Mouse (Mus musculus): ENCODE results near the gene Hlcs. TPM values are rescaled to one million over a fixed set of nuclear protein-coding genes. Genes with fewer than 3 reads are reported as not detected.
A peak's percentile ranks its signal among the peaks of the same experiment; 100 is the strongest.

The Hlcs gene
- polyA plus RNA-seq, 1 experiment from 2014 or later: 8.4 TPM

GRCm38 (mm10) chr16:94250640-94251349, 62.6 kb downstream of the Hlcs start:
- Histone ChIP-seq H3K4me1 (ENCODE audit: control insufficient read depth, insufficient read depth, low read length) (peaks cover 56% of the 10 kb centered on the region), H3K27me3 (ENCODE audit: control insufficient read depth, insufficient read depth, low read length) (no peaks in the 10 kb centered on the region), H3K36me3 (ENCODE audit: control insufficient read depth, insufficient read depth, low read length) (no peaks in the 10 kb centered on the region), H3K9ac (ENCODE audit: low read length) (no peak overlapping the region), H3K4me2 (ENCODE audit: low read depth, severe bottlenecking) (no peak overlapping the region; the same call in 1 of the 2 replicates), H3K4me3 (ENCODE audit: low read depth, low read length) (no peak overlapping the region), H3K9me3 (ENCODE audit: control insufficient read depth, low read length) (no peaks in the 10 kb centered on the region), H3K27ac (replicated peaks; ENCODE audit: low read depth, low read length) (no peak overlapping the region)
- no peak for ATAC-seq (ENCODE audit: insufficient number of reproducible peaks, low FRiP score, low TSS enrichment, low read depth)
- 87% methylated on average over 15 of the region's 15 CpGs for WGBS
- DNase-seq (ENCODE audit: low spot score): no peak

- Histone ChIP-seq H3K36me3 (ENCODE audit: control insufficient read depth, insufficient read depth, low read length) (no peaks in the 10 kb centered on the region), H3K27me3 (ENCODE audit: control insufficient read depth, insufficient read depth, low read length) (no peaks in the 10 kb centered on the region), H3K4me2 (ENCODE audit: low read depth, severe bottlenecking) (peak overlapping the region; percentile 8), H3K27ac (replicated peaks; ENCODE audit: low read depth, low read length) (no peak overlapping the region), H3K4me1 (ENCODE audit: control insufficient read depth, insufficient read depth, low read length) (peaks cover 58% of the 10 kb centered on the region), H3K9ac (ENCODE audit: low read length) (peak overlapping the region; percentile 7; the same call in 1 of the 2 replicates), H3K9me3 (ENCODE audit: control insufficient read depth, low read length) (no peaks in the 10 kb centered on the region), H3K4me3 (ENCODE audit: low read depth, low read length) (no peak overlapping the region)
- DNase-seq (ENCODE audit: low spot score) (peak; percentile 68), ATAC-seq (ENCODE audit: insufficient number of reproducible peaks, low FRiP score, low TSS enrichment, low read depth) (no peak)
- 17% methylated on average over 12 of the region's 12 CpGs for WGBS
Measured at GRCm38 (mm10) chr16:94250136-94250535, 63.2 kb downstream of the Hlcs start.

GRCm38 (mm10) chr16:94249666-94250065, 63.7 kb downstream of the Hlcs start:
- Histone ChIP-seq H3K4me2 (ENCODE audit: low read depth, severe bottlenecking) (no peak overlapping the region), H3K36me3 (ENCODE audit: control insufficient read depth, insufficient read depth, low read length) (no peaks in the 10 kb centered on the region), H3K27ac (replicated peaks; ENCODE audit: low read depth, low read length) (no peak overlapping the region), H3K9me3 (ENCODE audit: control insufficient read depth, low read length) (no peaks in the 10 kb centered on the region), H3K4me1 (ENCODE audit: control insufficient read depth, insufficient read depth, low read length) (peaks cover 53% of the 10 kb centered on the region), H3K9ac (ENCODE audit: low read length) (no peak overlapping the region), H3K27me3 (ENCODE audit: control insufficient read depth, insufficient read depth, low read length) (no peaks in the 10 kb centered on the region), H3K4me3 (ENCODE audit: low read depth, low read length) (no peak overlapping the region)
- WGBS: 87% methylated on average over 10 of the region's 10 CpGs
- DNase-seq (ENCODE audit: low spot score) (no peak), ATAC-seq (ENCODE audit: insufficient number of reproducible peaks, low FRiP score, low TSS enrichment, low read depth) (no peak)

- WGBS: 87% methylated on average over 15 of the region's 15 CpGs
- Histone ChIP-seq H3K27me3 (ENCODE audit: control insufficient read depth, insufficient read depth, low read length) (no peaks in the 10 kb centered on the region), H3K9me3 (ENCODE audit: control insufficient read depth, low read length) (no peaks in the 10 kb centered on the region), H3K4me3 (ENCODE audit: low read depth, low read length) (no peak overlapping the region), H3K36me3 (ENCODE audit: control insufficient read depth, insufficient read depth, low read length) (no peaks in the 10 kb centered on the region), H3K27ac (replicated peaks; ENCODE audit: low read depth, low read length) (no peak overlapping the region), H3K4me1 (ENCODE audit: control insufficient read depth, insufficient read depth, low read length) (peaks cover 54% of the 10 kb centered on the region), H3K9ac (ENCODE audit: low read length) (no peak overlapping the region), H3K4me2 (ENCODE audit: low read depth, severe bottlenecking) (no peak overlapping the region)
- ATAC-seq (ENCODE audit: insufficient number of reproducible peaks, low FRiP score, low TSS enrichment, low read depth): no peak
- DNase-seq (ENCODE audit: low spot score): no peak
Measured at GRCm38 (mm10) chr16:94248721-94249120, 64.7 kb downstream of the Hlcs start.

- no peak for ATAC-seq (ENCODE audit: insufficient number of reproducible peaks, low FRiP score, low TSS enrichment, low read depth)
- no peak overlapping the region for H3K9ac ChIP-seq (ENCODE audit: low read length)
- no peaks in the 10 kb centered on the region for H3K9me3 ChIP-seq (ENCODE audit: control insufficient read depth, low read length)
- H3K36me3 ChIP-seq (ENCODE audit: control insufficient read depth, insufficient read depth, low read length): no peaks in the 10 kb centered on the region
- no peaks in the 10 kb centered on the region for H3K27me3 ChIP-seq (ENCODE audit: control insufficient read depth, insufficient read depth, low read length)
- 90% methylated on average over 8 of the region's 8 CpGs for WGBS
- no peak overlapping the region for H3K4me2 ChIP-seq (ENCODE audit: low read depth, severe bottlenecking)
- DNase-seq (ENCODE audit: low spot score): no peak
- H3K27ac ChIP-seq (replicated peaks; ENCODE audit: low read depth, low read length): peak overlapping the region; percentile 61; the same call in 1 of the 2 replicates
- no peak overlapping the region for H3K4me3 ChIP-seq (ENCODE audit: low read depth, low read length)
- peaks cover 45% of the 10 kb centered on the region for H3K4me1 ChIP-seq (ENCODE audit: control insufficient read depth, insufficient read depth, low read length)
Measured at GRCm38 (mm10) chr16:94246976-94247375, 66.4 kb downstream of the Hlcs start.

GRCm38 (mm10) chr16:94246058-94246784, 67.2 kb downstream of the Hlcs start:
- H3K4me3 ChIP-seq (ENCODE audit: low read depth, low read length): no peak overlapping the region
- 34% methylated on average over 17 of the region's 17 CpGs for WGBS
- H3K36me3 ChIP-seq (ENCODE audit: control insufficient read depth, insufficient read depth, low read length): no peaks in the 10 kb centered on the region
- ATAC-seq (ENCODE audit: insufficient number of reproducible peaks, low FRiP score, low TSS enrichment, low read depth) (peak; percentile 81), DNase-seq (ENCODE audit: low spot score) (peak; percentile 74)
- H3K27ac ChIP-seq (replicated peaks; ENCODE audit: low read depth, low read length): peak overlapping the region; percentile 61; the same call in 1 of the 2 replicates
- H3K9me3 ChIP-seq (ENCODE audit: control insufficient read depth, low read length): no peaks in the 10 kb centered on the region
- H3K4me1 ChIP-seq (ENCODE audit: control insufficient read depth, insufficient read depth, low read length): peaks cover 40% of the 10 kb centered on the region
- H3K27me3 ChIP-seq (ENCODE audit: control insufficient read depth, insufficient read depth, low read length): no peaks in the 10 kb centered on the region
- H3K4me2 ChIP-seq (ENCODE audit: low read depth, severe bottlenecking): no peak overlapping the region; the same call in none of the 2 replicates
- H3K9ac ChIP-seq (ENCODE audit: low read length): no peak overlapping the region

- Histone ChIP-seq H3K4me2 (ENCODE audit: low read depth, severe bottlenecking) (no peak overlapping the region), H3K9me3 (ENCODE audit: control insufficient read depth, low read length) (no peaks in the 10 kb centered on the region), H3K27ac (replicated peaks; ENCODE audit: low read depth, low read length) (no peak overlapping the region), H3K9ac (ENCODE audit: low read length) (no peak overlapping the region), H3K4me1 (ENCODE audit: control insufficient read depth, insufficient read depth, low read length) (peaks cover 25% of the 10 kb centered on the region), H3K4me3 (ENCODE audit: low read depth, low read length) (no peak overlapping the region), H3K36me3 (ENCODE audit: control insufficient read depth, insufficient read depth, low read length) (no peaks in the 10 kb centered on the region), H3K27me3 (ENCODE audit: control insufficient read depth, insufficient read depth, low read length) (no peaks in the 10 kb centered on the region)
- ATAC-seq (ENCODE audit: insufficient number of reproducible peaks, low FRiP score, low TSS enrichment, low read depth) (no peak), DNase-seq (ENCODE audit: low spot score) (no peak)
- WGBS: 93% methylated on average over 10 of the region's 10 CpGs
Measured at GRCm38 (mm10) chr16:94241126-94241525, 72.2 kb downstream of the Hlcs start.

GRCm38 (mm10) chr16:94240190-94240589, 73.2 kb downstream of the Hlcs start:
- no peak for DNase-seq (ENCODE audit: low spot score)
- no peak overlapping the region for H3K4me2 ChIP-seq (ENCODE audit: low read depth, severe bottlenecking)
- H3K27me3 ChIP-seq (ENCODE audit: control insufficient read depth, insufficient read depth, low read length): no peaks in the 10 kb centered on the region
- no peaks in the 10 kb centered on the region for H3K36me3 ChIP-seq (ENCODE audit: control insufficient read depth, insufficient read depth, low read length)
- no peaks in the 10 kb centered on the region for H3K9me3 ChIP-seq (ENCODE audit: control insufficient read depth, low read length)
- peaks cover 17% of the 10 kb centered on the region for H3K4me1 ChIP-seq (ENCODE audit: control insufficient read depth, insufficient read depth, low read length)
- no peak overlapping the region for H3K27ac ChIP-seq (replicated peaks; ENCODE audit: low read depth, low read length)
- H3K4me3 ChIP-seq (ENCODE audit: low read depth, low read length): no peak overlapping the region
- ATAC-seq (ENCODE audit: insufficient number of reproducible peaks, low FRiP score, low TSS enrichment, low read depth): no peak
- 50% methylated on average over 2 of the region's 2 CpGs for WGBS
- no peak overlapping the region for H3K9ac ChIP-seq (ENCODE audit: low read length)
